Mouse (Mus musculus): ENCODE measurements around the gene Pnp.
"Not testable (repeated sequence)": the region's sequence is repeated elsewhere in the genome, so short reads cannot be mapped to it uniquely, and the experiment has no call there.

Pnp gene

DNA sequence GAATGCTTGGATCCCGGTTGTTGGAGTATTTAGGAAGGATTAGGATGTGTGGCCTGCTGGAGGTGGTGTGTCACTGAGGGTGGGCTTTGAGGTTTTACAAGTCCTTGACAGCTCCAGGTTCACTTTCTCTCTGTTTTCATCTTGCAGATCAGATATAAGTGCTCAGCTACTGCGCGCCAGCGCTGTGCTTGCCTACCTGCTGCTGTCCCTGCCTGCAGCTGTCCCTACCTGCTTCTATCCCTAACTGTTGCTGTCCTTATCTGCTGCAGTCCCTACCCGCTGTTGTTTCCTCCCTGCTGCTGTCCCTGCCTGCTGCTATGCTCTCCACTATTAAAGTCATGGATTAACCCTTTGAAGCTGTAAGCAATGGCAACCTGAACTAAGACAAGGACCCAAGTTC lies 44.1 kb downstream of the Pnp start:
- no peak for DNase-seq (ENCODE audit: low spot score)

DNA sequence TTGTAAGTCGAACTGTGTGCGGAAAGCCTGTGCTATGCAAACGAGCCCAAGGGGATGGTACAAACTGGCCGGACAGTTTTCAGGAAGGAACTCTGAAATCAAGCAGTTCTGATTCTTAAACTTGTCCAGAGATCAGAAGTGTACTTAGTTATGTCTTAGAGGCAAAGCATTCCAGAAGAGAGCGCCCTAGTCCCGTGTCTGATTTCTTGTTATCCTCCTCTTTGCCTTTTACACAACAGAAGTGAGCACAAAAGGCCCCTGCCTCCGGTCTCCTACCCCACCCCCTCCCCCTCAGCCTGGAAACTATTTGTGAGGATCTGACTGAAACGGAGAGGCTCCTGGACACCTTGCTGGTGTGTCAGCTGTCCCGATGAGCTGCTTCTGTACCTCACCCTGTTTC lies 45.8 kb downstream of the Pnp start:
- no peak for DNase-seq (ENCODE audit: low spot score)

DNA sequence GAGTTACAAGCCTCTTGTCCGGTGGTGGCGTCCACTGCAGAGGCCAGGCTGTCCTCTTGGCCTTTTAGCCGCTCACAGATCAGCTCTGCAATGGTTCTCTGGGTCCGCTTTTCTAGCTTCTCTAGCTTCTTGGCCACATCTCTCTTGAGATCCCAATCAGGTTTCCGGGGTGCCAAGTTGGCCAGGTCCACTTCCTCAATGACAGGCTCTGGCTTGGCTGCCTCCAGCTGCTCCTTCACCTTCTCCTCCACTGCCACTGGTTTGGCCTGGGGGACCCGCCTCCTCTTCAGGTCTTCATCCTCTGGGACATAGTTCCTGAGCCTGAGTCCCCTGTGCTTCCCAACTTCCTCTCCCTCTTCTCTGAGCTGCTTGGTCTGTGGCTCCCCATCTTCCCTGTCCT lies 47.6 kb downstream of the Pnp start:
- DNase-seq (ENCODE audit: low spot score): not testable (repeated sequence)

DNA sequence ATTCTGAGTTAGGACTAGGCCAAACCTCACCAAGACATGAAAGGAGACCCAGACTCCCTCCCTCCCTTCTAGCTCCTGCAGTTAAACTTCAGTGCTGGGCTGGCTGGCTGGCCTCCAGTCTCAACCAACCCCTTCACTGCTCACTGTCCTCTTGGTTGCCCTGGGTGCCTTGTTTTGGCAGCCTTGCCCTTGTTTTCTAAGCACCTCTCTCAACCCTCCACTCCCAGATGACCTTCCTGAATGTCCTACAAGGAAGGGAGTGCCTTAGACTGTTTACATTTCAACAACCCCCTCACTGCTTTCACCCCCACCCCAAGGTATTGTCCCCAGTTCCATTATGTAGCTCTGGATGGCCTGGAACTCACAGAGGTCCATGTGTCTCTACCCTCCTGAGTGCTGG lies 48.7 kb downstream of the Pnp start:
- DNase-seq (ENCODE audit: low spot score): no peak

DNA sequence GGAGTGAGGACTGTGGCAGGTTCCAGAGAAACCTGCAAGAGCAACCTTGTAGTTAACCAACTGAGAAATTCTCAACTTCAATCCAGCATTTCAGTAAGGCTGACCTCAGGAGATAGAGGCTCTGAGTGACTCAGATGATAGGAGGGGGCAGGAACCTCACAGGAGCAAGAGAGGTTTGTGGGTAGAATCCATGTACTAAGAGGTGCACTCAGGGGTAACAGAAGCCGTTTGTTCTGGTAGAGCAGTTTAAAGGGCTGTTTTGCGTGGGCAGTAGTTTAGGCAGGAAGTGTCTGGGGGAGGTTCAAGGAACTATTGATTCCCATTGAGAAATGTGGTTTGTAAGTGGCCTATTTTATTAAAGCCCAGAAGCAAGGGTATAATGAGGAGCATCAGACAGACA lies 50.3 kb downstream of the Pnp start:
- peak; percentile 1 for DNase-seq (ENCODE audit: low spot score)

DNA sequence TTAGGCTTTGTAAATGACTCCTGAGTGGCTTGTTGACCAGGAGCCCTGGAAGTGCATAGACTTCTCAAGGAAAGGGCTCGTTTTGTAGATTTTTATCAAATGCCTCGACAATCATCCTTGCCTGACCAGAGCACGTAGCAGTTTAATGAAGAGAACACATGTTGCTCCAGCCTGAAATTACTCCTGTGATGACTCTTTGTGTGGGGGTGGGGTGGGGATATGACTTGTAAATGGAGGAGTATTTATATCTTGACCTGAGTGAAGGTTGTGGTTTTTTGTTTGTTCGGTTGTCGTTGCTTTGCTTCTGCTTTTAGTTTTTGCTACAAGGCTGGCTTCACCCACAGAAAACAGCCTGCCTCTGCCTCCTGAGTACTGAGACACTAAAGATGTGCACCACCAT lies 51.0 kb downstream of the Pnp start:
- peak; percentile 1 for DNase-seq (ENCODE audit: low spot score)

DNA sequence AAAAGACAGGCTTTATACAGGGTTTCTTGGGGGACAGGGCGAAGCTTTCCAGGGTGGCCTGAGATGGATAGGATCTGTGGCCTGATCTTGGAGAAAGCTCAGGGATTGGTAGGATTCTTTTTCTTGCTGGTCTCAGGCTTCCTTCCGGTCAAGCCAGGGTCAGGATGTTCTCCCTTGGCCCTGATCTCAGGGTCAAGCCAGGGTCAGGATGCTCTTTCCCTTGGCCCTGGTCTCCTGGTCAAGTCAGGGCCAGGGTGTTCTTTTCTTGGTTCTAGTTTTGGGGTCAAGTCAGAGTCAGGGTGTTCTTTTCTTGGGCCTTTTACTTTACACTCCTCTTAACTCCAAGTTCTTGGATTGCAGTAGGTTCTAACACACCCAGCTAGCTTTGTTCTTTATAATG lies 56.8 kb downstream of the Pnp start:
- DNase-seq (ENCODE audit: low spot score): no peak

DNA sequence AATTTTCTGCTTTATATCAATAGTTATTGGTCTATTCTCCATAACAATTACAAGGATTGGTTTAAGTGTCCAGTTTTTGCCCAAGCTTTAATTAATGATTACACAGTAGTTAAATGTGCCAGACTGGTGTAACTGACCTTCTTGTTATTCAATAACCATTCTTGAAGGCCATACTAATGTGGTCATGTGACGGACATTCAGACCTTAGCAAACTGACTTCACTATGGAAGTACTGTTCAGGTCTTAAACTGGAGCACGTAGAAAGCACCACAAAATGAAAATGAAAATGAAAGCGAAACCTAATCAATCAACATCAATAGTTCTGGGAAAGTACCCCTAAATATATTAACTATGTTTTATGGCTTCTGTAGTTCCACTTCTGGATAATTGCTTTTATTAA lies 60.2 kb downstream of the Pnp start:
- no peak for DNase-seq (ENCODE audit: low spot score)

DNA sequence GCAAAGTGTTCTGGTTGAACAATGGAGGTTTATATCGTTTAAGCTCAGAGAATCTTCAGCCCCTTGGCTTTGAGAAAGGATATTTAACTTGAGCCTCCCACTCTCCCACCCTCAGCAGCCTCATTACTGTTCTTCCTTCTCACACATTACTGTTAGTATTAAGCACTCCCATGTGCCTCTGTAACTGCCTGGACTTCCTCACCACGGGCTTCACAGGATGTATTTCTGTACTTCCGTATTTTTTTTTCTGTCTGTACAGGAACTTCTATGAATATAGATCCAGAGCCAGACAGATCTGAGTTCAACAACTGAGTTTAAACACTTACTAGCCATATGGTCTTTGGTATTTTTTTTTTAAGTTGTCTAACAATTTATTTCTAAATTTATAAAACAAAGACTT lies 66.2 kb downstream of the Pnp start:
- DNase-seq (ENCODE audit: low spot score): no peak

DNA sequence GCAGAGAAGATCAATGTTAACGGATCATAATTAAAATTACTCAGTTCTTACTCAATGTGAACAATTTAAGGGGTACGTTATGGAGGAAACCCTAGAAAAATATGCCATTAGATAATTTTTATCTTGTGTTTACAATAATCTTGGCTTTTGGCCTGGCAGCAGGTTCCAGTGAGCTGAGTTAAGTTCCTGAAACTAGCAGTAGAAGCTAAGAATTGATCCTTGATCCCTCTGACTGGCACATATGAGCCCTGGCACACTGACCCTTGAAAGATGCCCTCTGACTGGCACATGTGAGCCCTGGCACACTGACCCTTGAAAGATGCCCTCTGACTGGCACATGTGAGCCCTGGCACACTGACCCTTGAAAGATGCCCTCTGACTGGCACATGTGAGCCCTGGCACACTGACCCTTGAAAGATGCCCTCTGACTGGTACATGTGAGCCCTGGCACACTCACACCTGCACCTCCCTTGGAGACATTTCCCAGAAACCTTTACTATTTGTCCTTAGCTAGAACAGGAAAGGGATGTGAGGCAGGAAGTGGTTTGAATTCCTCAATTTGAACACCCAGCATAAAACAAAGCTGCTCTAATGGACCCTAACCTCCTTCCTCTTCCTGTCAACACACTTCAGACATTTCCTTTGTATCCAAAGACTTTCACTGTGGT lies 67.3 kb downstream of the Pnp start:
- DNase-seq (ENCODE audit: low spot score): no peak

DNA sequence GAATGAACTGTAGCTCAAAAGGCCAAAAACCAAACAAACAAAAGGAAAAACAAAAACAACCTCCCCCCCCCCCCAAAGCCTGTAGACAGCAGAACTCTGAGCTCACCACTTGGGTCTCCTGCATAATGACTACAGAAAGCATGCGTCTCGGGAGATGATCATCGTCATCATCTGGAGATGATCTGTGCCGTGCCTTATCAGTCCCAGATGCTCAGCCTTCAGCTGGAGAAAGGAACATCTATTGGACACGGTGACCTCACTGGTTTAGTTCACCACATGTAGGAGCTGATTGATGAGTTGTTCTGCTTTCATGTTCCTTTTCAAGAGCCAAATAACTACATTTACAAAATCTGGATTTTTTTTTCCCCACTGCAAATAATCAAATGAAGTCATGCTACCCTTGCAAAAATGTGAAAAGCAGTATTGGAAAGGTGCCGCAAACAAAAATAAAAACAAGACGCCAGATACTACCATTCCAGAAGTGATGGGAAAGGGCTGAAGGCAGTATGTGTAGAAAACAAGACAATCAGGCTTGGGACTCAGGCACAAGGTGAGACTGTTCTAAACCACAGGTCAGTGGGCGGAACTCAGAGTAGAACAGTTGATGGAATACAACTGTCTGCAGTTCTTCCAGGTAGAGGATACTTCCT lies 76.4 kb downstream of the Pnp start, which contains the start of gene Rnase10:
Gene Rnase10 (plus strand): TSS at position 600 of the 650 bp plus-strand sequence.
- DNase-seq (ENCODE audit: low spot score): no peak

DNA sequence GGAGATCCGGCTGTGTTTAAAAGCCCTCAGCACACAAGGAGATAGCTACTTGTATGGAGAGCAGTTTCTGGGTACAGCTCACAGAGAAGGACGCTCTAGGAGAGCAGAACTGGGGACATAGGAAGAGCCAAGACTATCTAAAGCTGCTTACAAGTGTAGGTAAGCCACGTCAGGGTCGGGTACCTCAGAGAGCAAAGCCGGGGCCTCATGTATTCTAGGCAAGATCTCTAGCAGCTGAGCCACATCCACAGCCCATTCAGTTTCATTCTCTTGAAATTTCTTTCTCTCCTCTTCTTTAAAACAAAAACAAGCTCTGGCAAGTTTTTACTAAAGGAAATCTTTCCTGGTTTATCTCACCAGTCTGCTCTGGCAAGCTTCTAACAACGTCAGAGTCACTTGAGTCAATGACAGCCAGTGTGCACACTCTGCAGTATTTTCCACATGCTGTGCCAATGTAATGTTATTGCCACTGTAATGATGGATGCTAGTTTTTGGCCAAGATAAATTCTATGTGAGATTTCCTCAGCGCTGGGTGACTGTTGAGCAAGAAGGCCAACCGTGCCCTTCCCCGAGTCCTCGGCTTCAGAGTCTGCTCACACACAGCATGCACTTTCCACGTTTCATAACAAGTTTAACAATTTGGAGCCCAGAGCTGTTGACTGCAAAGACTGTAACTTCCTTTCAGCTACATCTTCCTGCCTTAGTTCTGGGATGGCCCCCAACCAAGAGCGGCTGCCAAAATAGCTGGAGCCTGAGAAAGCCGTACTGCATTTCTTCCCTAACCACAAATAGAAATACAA lies 77.2 kb downstream of the Pnp start:
- DNase-seq (ENCODE audit: low spot score): peak; percentile 98

DNA sequence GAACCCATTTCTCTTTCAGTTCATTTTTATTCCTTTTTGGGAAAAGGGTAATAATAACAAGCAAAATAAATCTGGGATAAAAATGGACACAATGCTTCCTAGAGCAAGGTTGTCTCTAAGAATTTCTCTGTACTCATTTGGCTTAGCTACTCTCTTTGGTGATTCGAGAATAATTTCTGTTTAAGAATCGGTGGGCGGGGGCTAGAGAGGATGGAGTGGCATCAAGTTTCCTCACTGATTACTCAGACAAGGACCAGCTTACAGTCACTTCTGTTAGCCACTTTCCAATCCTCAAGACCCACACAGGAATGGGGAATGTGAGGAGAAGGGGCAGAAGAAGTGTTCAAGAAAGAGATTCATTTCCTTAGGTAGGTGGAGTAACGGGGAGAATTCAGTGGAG lies 77.9 kb downstream of the Pnp start:
- DNase-seq (ENCODE audit: low spot score): no peak

DNA sequence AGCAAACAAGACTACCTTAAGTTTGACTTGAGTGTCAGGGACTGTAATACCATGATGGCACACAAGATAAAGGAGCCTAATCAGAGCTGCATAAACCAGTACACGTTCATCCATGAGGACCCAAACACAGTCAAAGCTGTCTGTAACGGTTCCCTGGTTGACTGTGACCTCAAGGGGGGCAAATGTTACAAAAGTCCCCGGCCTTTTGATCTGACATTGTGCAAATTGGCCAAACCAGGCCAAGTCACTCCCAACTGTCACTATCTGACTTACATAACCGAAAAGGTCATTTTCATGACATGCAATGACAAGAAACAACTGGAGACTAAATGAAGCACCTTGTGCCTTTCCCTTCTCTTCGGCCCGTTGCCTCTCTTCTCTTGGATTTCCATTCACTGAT lies 78.7 kb downstream of the Pnp start:
- DNase-seq (ENCODE audit: low spot score): no peak

DNA sequence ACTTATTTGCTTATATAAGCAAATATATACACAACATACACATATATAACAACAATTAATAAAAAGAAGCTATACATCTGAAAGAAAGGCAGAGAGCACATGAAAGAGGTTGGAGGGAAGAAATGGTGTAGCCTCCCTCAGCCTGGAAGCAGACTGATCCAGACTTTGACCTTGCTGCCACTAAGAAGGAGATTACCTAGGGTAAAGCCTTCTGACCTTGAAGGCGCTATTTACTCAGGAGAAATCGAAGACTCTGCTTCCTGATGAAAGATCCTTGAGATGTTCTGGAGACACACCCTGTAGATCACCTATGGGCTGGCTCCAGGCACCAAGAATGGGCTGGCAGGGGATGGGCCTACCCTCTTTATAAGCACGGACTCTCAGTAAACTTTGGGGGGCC lies 83.8 kb downstream of the Pnp start:
- DNase-seq (ENCODE audit: low spot score): not testable (repeated sequence)
